Mouse (Mus musculus): ENCODE measurements around the gene Fam178b. TPM values are rescaled to one million over a fixed set of nuclear protein-coding genes. Genes with fewer than 3 reads are reported as not detected.

Gene Fam178b
- polyA plus RNA-seq, 1 experiment = 1.2 TPM

DNA sequence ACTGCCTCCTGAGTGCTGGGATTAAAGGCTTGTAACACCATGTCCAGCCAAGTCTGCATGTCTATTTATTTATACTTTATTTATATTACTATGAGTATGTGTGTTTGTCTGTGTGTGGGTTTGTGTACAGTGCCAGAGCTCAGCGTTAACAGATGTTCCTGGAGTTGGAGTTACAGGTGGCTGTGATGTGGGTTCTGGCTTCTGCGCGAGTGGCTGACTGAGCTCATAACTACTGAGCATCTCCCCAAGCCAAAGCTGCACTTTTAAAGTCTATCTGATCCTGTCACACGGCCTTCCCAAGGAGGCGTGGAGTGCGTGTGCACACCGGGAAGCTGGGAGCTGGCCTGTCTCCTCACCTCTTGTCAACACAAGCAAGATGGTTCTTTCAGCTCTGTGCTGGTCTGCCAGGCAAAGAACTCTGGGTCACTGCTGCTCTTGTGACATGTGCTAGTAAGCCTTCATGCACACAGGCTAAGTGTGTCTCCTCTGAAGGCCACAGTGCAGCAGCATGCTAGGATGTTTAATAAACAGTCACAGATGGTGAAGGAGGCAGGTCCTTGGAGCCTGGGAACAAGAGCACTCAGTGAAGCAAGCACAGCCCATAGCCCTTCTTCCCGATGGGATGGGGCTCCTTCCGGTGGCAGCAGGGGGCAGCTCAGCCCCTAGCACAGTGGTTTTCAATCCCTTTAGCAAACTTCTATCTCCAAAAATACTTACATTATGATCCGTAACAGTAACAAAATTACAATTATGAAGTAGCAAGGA, 87.6 kb downstream of the Fam178b start:
- WGBS = 54% methylated on average over 10 of the region's 10 CpGs
- DNase-seq (ENCODE audit: low read depth, low spot score) = no peak

GRCm38 (mm10) chr1:36593099-36593498, 89.9 kb downstream of the Fam178b start:
- DNase-seq (ENCODE audit: low read depth, low spot score) = no peak
- WGBS = 58% methylated on average over 1 of the region's 1 CpGs

- DNase-seq (ENCODE audit: low read depth, low spot score) = no peak
- 83% methylated on average over 2 of the region's 2 CpGs for WGBS
These were observed 91.6 kb downstream of the Fam178b start for GRCm38 (mm10) chr1:36591408-36591807.

- no peak for DNase-seq (ENCODE audit: low read depth, low spot score)
- 81% methylated on average over 9 of the region's 9 CpGs for WGBS
These were observed 92.3 kb downstream of the Fam178b start for GRCm38 (mm10) chr1:36590664-36591063.

- no peak for DNase-seq (ENCODE audit: low read depth, low spot score)
- 45% methylated on average over 6 of the region's 6 CpGs for whole genome bisulfite sequencing
These were observed 93.5 kb downstream of the Fam178b start for GRCm38 (mm10) chr1:36589486-36589885.

- 62% methylated on average over 13 of the region's 13 CpGs for WGBS
- no peak for DNase-seq (ENCODE audit: low read depth, low spot score)
These were observed 94.2 kb downstream of the Fam178b start for GRCm38 (mm10) chr1:36588476-36589450.

DNA sequence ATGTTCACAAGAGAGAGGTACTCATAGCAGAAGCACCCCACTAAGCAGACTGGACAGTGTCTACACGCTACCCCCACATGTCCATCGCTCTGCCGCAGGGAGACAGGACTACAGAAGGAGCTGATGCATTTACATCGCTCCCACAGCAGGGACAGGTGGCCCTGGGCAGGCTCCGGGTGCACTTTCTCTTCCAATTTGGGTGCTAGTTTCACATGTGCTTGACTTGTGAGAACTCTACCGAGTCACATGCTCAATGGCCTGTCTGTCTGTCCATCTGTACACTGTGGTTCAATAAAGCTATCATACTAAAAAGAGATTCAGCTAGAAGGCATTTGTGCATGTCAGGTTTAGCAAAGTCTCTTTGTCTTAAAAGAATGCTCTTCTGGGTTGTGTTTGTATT, 95.1 kb downstream of the Fam178b start:
- 88% methylated on average over 6 of the region's 6 CpGs for WGBS
- no peak for DNase-seq (ENCODE audit: low read depth, low spot score)

- WGBS = 94% methylated on average over 4 of the region's 4 CpGs
These were observed 96.7 kb downstream of the Fam178b start for GRCm38 (mm10) chr1:36586288-36586687.

GRCm38 (mm10) chr1:36583408-36584116, 99.4 kb downstream of the Fam178b start:
- no peak for DNase-seq (ENCODE audit: low read depth, low spot score)
- WGBS = 59% methylated on average over 8 of the region's 8 CpGs

More at GRCm38 (mm10) chr1:36586288-36586687, 96.7 kb downstream of the Fam178b start:
- no peak for DNase-seq (ENCODE audit: low read depth, low spot score)

DNA sequence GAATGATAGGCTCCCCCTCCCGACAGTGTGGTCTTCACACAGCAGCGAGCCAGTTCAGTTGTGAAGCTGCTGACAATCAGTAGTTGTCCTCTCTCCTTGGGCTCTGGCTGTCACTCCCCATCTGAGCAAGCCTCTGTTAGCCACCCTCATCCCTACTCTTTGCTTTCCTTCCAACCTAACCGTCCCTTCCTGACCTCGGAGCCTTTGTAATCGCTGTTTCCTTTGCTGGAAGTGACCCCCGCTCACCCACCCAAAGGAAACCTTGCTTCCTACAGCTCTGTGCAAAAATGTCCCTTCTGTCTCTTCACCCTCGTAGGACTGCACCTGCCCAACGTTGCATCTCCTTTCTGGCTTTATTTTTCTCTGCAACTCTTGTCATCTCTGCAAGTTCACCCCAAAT, 100.8 kb downstream of the Fam178b start:
- WGBS = 81% methylated on average over 8 of the region's 8 CpGs
- DNase-seq (ENCODE audit: low read depth, low spot score) = no peak

DNA sequence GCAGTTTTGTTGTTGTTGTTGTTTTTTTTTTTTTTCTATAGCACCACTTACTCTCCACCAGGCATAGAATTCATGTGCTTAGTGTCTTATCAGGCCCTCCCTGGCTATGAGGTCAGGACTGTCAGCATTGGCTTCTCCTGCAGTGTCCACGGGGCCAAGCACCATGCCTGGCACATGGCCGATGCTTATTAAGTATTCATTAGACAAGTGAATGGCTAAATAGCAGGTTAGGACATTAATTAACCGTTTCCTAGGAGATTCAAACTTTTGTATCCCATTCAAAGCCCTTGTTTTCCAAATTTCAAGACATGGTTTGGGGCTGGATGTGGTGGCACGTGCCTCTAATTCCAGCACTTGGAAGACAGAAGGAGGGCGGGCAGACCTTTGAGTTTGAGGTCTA, 101.7 kb downstream of the Fam178b start:
- no peak for DNase-seq (ENCODE audit: low read depth, low spot score)
- 83% methylated on average over 5 of the region's 5 CpGs for WGBS

GRCm38 (mm10) chr1:36580384-36581207, 102.4 kb downstream of the Fam178b start:
- WGBS = 6% methylated on average over 17 of the region's 17 CpGs
- DNase-seq (ENCODE audit: low read depth, low spot score) = no peak

DNA sequence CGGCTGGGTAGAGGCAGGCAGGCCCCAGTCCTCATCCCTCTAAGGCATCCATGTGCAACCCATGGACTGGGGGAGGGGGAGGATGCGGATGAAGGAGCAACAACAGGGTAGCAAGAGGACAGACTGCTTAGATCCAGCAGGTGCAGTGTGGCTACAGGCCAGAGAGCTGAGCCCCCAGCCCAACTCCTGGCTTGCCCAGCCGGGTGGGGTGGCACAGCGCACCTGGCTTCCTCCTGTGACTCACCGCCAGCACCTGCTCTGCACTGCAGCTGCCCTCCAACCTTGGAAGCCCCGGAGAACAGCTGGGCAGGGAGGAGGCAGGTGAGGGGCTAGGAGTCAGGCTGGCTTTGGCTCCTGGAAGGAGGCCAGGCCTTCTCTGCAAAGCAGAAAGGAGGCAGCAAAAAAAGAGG, 103.0 kb downstream of the Fam178b start:
- DNase-seq (ENCODE audit: low read depth, low spot score) = no peak
- WGBS = 15% methylated on average over 6 of the region's 6 CpGs

GRCm38 (mm10) chr1:36576991-36577675, 105.8 kb downstream of the Fam178b start:
- 36% methylated on average over 6 of the region's 6 CpGs for WGBS

GRCm38 (mm10) chr1:36575347-36575746, 107.6 kb downstream of the Fam178b start:
- DNase-seq (ENCODE audit: low read depth, low spot score) = no peak
- WGBS = 40% methylated on average over 6 of the region's 6 CpGs

More at GRCm38 (mm10) chr1:36576991-36577675, 105.8 kb downstream of the Fam178b start:
- no peak for DNase-seq (ENCODE audit: low read depth, low spot score)

DNA sequence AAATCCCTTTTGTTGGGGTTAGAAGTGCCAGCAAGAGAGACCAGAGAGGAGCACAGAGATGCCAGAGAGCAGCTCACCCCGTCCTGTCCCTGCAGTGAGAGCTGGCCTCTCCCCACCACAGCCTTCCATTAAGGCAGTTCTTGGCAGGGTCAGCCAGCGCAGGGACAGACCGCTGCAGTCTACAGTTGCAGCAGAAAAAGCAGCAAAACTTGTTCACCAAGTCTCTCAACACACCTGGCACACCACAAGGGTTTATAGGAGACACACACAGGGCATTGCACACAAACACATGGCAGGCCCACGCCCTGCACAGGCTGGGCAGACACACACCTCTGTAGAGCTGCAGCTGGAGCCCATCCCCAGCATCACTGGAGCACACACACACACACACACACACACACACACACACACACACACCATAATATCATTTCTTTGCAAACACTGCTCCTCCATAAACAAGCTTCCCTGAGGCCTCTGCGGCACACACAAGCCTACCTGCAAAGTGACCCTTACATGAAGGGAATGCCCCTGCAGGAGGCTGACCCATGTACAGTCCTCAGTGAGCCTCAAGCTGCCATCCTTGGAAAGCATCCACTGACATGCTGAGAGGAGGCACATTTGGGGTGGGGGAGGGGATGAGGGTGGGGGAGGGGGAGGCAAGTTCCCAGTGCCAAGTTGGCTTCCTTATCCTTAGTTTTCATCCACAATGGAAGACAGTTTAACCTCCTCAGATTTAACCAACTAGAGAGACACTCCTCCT, 108.6 kb downstream of the Fam178b start:
- DNase-seq (ENCODE audit: low read depth, low spot score) = no peak
- WGBS = 30% methylated on average over 5 of the region's 5 CpGs

GRCm38 (mm10) chr1:36573524-36573923, 109.5 kb downstream of the Fam178b start:
- DNase-seq (ENCODE audit: low read depth, low spot score) = no peak
- 53% methylated on average over 8 of the region's 8 CpGs for WGBS

DNA sequence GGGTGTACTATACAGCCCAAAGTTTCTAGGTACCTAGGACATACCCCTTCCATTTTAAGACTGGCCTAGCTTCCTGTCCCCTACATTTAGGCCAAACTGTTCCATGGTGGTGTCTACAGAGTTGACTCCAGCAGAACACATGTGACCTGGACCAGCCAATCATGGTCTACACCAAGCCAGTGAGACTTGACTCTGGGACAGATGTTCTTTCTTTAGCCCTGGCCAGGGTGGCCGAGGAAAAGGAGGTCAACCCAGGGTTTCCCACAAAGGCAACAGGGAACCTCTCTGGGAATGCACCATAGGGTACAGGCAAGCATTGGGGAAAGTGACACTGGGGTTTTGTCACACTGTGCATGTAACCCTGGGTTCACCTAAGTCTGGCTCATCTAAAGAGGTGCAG, 110.3 kb downstream of the Fam178b start:
- 61% methylated on average over 1 of the region's 1 CpGs for WGBS
- DNase-seq (ENCODE audit: low read depth, low spot score) = no peak

Data from large intestine, adult 2 months (tissue).